Mouse (Mus musculus): ENCODE results near the gene Fbxo47. TPM values are rescaled to one million over a fixed set of nuclear protein-coding genes. Genes with fewer than 3 reads are reported as not detected.

The Fbxo47 gene
- total and polyA plus RNA-seq, 2 experiments from 2014 or later: 0.38 to 0.88 TPM

- Histone ChIP-seq H3K27me3 (ENCODE audit: insufficient read depth, low read length) (no peaks in the 10 kb centered on the region), H3K27ac (ENCODE audit: low read depth, low read length) (no peak overlapping the region), H3K4me2 (ENCODE audit: low read depth, low read length, poor library complexity, severe bottlenecking) (no peak overlapping the region), H3K9me3 (ENCODE audit: low read length) (no peaks in the 10 kb centered on the region), H3K4me1 (ENCODE audit: insufficient read depth, low read length) (no peaks in the 10 kb centered on the region), H3K4me3 (ENCODE audit: low read depth, low read length) (no peak overlapping the region), H3K9ac (replicated peaks; ENCODE audit: low read length, poor library complexity, severe bottlenecking) (no peak overlapping the region), H3K36me3 (ENCODE audit: insufficient read depth, low read length) (peaks cover 63% of the 10 kb centered on the region)
- WGBS: 76% methylated on average over 7 of the region's 7 CpGs
- DNase-seq (ENCODE audit: low spot score) (no peak), ATAC-seq (ENCODE audit: low FRiP score) (no peak)
- no peak for TF ChIP-seq CTCF (IDR thresholded peaks at IDR 0.05)
These were observed 57.5 kb downstream of the Fbxo47 start for GRCm38 (mm10) chr11:97826414-97826813.

GRCm38 (mm10) chr11:97825971-97826370 is 58.0 kb downstream of the Fbxo47 start:
- no peak for DNase-seq (ENCODE audit: low spot score)
- Histone ChIP-seq H3K4me1 (ENCODE audit: insufficient read depth, low read length) (no peaks in the 10 kb centered on the region), H3K27ac (ENCODE audit: low read depth, low read length) (no peak overlapping the region), H3K9ac (replicated peaks; ENCODE audit: low read length, poor library complexity, severe bottlenecking) (no peak overlapping the region), H3K4me2 (ENCODE audit: low read depth, low read length, poor library complexity, severe bottlenecking) (no peak overlapping the region), H3K9me3 (ENCODE audit: low read length) (no peaks in the 10 kb centered on the region), H3K4me3 (ENCODE audit: low read depth, low read length) (no peak overlapping the region), H3K36me3 (ENCODE audit: insufficient read depth, low read length) (peaks cover 64% of the 10 kb centered on the region), H3K27me3 (ENCODE audit: insufficient read depth, low read length) (no peaks in the 10 kb centered on the region)
- 84% methylated on average over 9 of the region's 9 CpGs for WGBS
- TF ChIP-seq CTCF (IDR thresholded peaks at IDR 0.05): no peak
- ATAC-seq (ENCODE audit: low FRiP score): no peak

GRCm38 (mm10) chr11:97825295-97825694 is 58.7 kb downstream of the Fbxo47 start:
- no peaks in the 10 kb centered on the region for H3K9me3 ChIP-seq (ENCODE audit: low read length)
- WGBS: 91% methylated on average over 10 of the region's 10 CpGs
- H3K27me3 ChIP-seq (ENCODE audit: insufficient read depth, low read length): no peaks in the 10 kb centered on the region
- no peak overlapping the region for H3K9ac ChIP-seq (replicated peaks; ENCODE audit: low read length, poor library complexity, severe bottlenecking)
- H3K4me1 ChIP-seq (ENCODE audit: insufficient read depth, low read length): no peaks in the 10 kb centered on the region
- no peak overlapping the region for H3K4me3 ChIP-seq (ENCODE audit: low read depth, low read length)
- no peak overlapping the region for H3K4me2 ChIP-seq (ENCODE audit: low read depth, low read length, poor library complexity, severe bottlenecking)
- no peak for TF ChIP-seq CTCF (IDR thresholded peaks at IDR 0.05)
- no peak for DNase-seq (ENCODE audit: low spot score)
- ATAC-seq (ENCODE audit: low FRiP score): no peak
- no peak overlapping the region for H3K27ac ChIP-seq (ENCODE audit: low read depth, low read length)
- peaks cover 63% of the 10 kb centered on the region for H3K36me3 ChIP-seq (ENCODE audit: insufficient read depth, low read length)

- TF ChIP-seq CTCF (IDR thresholded peaks at IDR 0.05): no peak
- no peak overlapping the region for H3K4me2 ChIP-seq (ENCODE audit: low read depth, low read length, poor library complexity, severe bottlenecking)
- no peaks in the 10 kb centered on the region for H3K9me3 ChIP-seq (ENCODE audit: low read length)
- DNase-seq (ENCODE audit: low spot score) (no peak), ATAC-seq (ENCODE audit: low FRiP score) (no peak)
- 70% methylated on average over 6 of the region's 6 CpGs for WGBS
- H3K9ac ChIP-seq (replicated peaks; ENCODE audit: low read length, poor library complexity, severe bottlenecking): no peak overlapping the region
- H3K36me3 ChIP-seq (ENCODE audit: insufficient read depth, low read length): peaks cover 59% of the 10 kb centered on the region
- H3K27me3 ChIP-seq (ENCODE audit: insufficient read depth, low read length): no peaks in the 10 kb centered on the region
- H3K27ac ChIP-seq (ENCODE audit: low read depth, low read length): no peak overlapping the region
- no peaks in the 10 kb centered on the region for H3K4me1 ChIP-seq (ENCODE audit: insufficient read depth, low read length)
- H3K4me3 ChIP-seq (ENCODE audit: low read depth, low read length): no peak overlapping the region
These were observed 59.1 kb downstream of the Fbxo47 start for GRCm38 (mm10) chr11:97824895-97825294.

- no peak overlapping the region for H3K4me3 ChIP-seq (ENCODE audit: low read depth, low read length)
- DNase-seq (ENCODE audit: low spot score) (no peak), ATAC-seq (ENCODE audit: low FRiP score) (no peak)
- no peak overlapping the region for H3K4me2 ChIP-seq (ENCODE audit: low read depth, low read length, poor library complexity, severe bottlenecking)
- no peak for TF ChIP-seq CTCF (IDR thresholded peaks at IDR 0.05)
- H3K9me3 ChIP-seq (ENCODE audit: low read length): no peaks in the 10 kb centered on the region
- H3K27me3 ChIP-seq (ENCODE audit: insufficient read depth, low read length): no peaks in the 10 kb centered on the region
- no peak overlapping the region for H3K27ac ChIP-seq (ENCODE audit: low read depth, low read length)
- no peak overlapping the region for H3K9ac ChIP-seq (replicated peaks; ENCODE audit: low read length, poor library complexity, severe bottlenecking)
- no peaks in the 10 kb centered on the region for H3K4me1 ChIP-seq (ENCODE audit: insufficient read depth, low read length)
- peaks cover 54% of the 10 kb centered on the region for H3K36me3 ChIP-seq (ENCODE audit: insufficient read depth, low read length)
- 95% methylated on average over 11 of the region's 11 CpGs for WGBS
These were observed 59.8 kb downstream of the Fbxo47 start for GRCm38 (mm10) chr11:97824168-97824567.

GRCm38 (mm10) chr11:97822840-97823603 is 60.9 kb downstream of the Fbxo47 start:
- Histone ChIP-seq H3K27ac (ENCODE audit: low read depth, low read length) (no peak overlapping the region), H3K4me2 (ENCODE audit: low read depth, low read length, poor library complexity, severe bottlenecking) (no peak overlapping the region), H3K27me3 (ENCODE audit: insufficient read depth, low read length) (no peaks in the 10 kb centered on the region), H3K4me1 (ENCODE audit: insufficient read depth, low read length) (no peaks in the 10 kb centered on the region), H3K4me3 (ENCODE audit: low read depth, low read length) (no peak overlapping the region), H3K9me3 (ENCODE audit: low read length) (no peaks in the 10 kb centered on the region), H3K9ac (replicated peaks; ENCODE audit: low read length, poor library complexity, severe bottlenecking) (no peak overlapping the region), H3K36me3 (ENCODE audit: insufficient read depth, low read length) (peaks cover 59% of the 10 kb centered on the region)
- DNase-seq (ENCODE audit: low spot score) (no peak), ATAC-seq (ENCODE audit: low FRiP score) (no peak)
- WGBS: 76% methylated on average over 20 of the region's 20 CpGs
- TF ChIP-seq CTCF (IDR thresholded peaks at IDR 0.05): no peak
